Mouse (Mus musculus): ENCODE measurements around the gene 1500011B03Rik. TPM values are rescaled to one million over a fixed set of nuclear protein-coding genes. Genes with fewer than 3 reads are reported as not detected.
A peak's percentile ranks its signal among the peaks of the same experiment; 100 is the strongest.

1500011B03Rik gene
- polyA plus RNA-seq, 1 experiment from 2014 or later: 271 TPM

GRCm38 (mm10) chr5:114759536-114760090, 63.7 kb downstream of the 1500011B03Rik start:
- no peaks in the 10 kb centered on the region for H3K9me3 ChIP-seq
- peaks cover 47% of the 10 kb centered on the region for H3K36me3 ChIP-seq (replicated peaks)
- no peak overlapping the region for H3K4me2 ChIP-seq
- H3K27ac ChIP-seq: no peak overlapping the region
- WGBS: 94% methylated on average over 5 of the region's 5 CpGs
- no peaks in the 10 kb centered on the region for H3K4me1 ChIP-seq
- H3K4me3 ChIP-seq: no peak overlapping the region
- no peak overlapping the region for H3K9ac ChIP-seq
- no peak for ATAC-seq (replicated peaks)
- no peaks in the 10 kb centered on the region for H3K27me3 ChIP-seq (replicated peaks)

Small RNA genes within 50 kb of the gene (microRNA-seq; reads per million reads assigned to microRNA genes)
- 1.8 reads per million, percentile 2 among the genes with 10 or more reads in this experiment for gene Mir6240

Other genes starting within 250 kb of the 1500011B03Rik start
- gene Trpv4, start 165.0 kb downstream of the 1500011B03Rik start, polyA plus RNA-seq (2015; fragmentation: Nextera tagmentation; extraction: Ambion mirVana): 0.69 and 0.92 TPM in 2 replicates
- gene Gltp, start 132.5 kb downstream of the 1500011B03Rik start, polyA plus RNA-seq (2015; fragmentation: Nextera tagmentation; extraction: Ambion mirVana): 34.5 and 39.1 TPM in 2 replicates
- gene Tchp, start 115.7 kb downstream of the 1500011B03Rik start, polyA plus RNA-seq (2015; fragmentation: Nextera tagmentation; extraction: Ambion mirVana): 15.6 and 15.9 TPM in 2 replicates
- 31.1 and 34.7 TPM in 2 replicates for gene Ankrd13a, start 48.8 kb downstream of the 1500011B03Rik start, polyA plus RNA-seq (2015; fragmentation: Nextera tagmentation; extraction: Ambion mirVana)
- gene Git2, start 48.0 kb downstream of the 1500011B03Rik start, polyA plus RNA-seq (2015; fragmentation: Nextera tagmentation; extraction: Ambion mirVana): 51.6 and 52.9 TPM in 2 replicates
- not detected in 2 replicates for gene 4930519G04Rik, start 30.2 kb upstream of the 1500011B03Rik start, polyA plus RNA-seq (2015; fragmentation: Nextera tagmentation; extraction: Ambion mirVana)
- gene Gm9936, start 35.2 kb upstream of the 1500011B03Rik start, polyA plus RNA-seq (2015; fragmentation: Nextera tagmentation; extraction: Ambion mirVana): 3.0 and 3.6 TPM in 2 replicates
- 4.8 and 6.8 TPM in 2 replicates for gene Oasl2, start 73.5 kb upstream of the 1500011B03Rik start, polyA plus RNA-seq (2015; fragmentation: Nextera tagmentation; extraction: Ambion mirVana)
- gene Oasl1, start 99.8 kb upstream of the 1500011B03Rik start, polyA plus RNA-seq (2015; fragmentation: Nextera tagmentation; extraction: Ambion mirVana): 0.40 and 0.68 TPM in 2 replicates
- 116 and 122 TPM in 2 replicates for gene 2210016L21Rik, start 118.7 kb upstream of the 1500011B03Rik start, polyA plus RNA-seq (2015; fragmentation: Nextera tagmentation; extraction: Ambion mirVana)
- gene Hnf1a, start 147.6 kb upstream of the 1500011B03Rik start, polyA plus RNA-seq (2015; fragmentation: Nextera tagmentation; extraction: Ambion mirVana): 0.05 and 0.10 TPM in 2 replicates
- gene Sppl3, start 187.7 kb upstream of the 1500011B03Rik start, polyA plus RNA-seq (2015; fragmentation: Nextera tagmentation; extraction: Ambion mirVana): 35.1 and 47.1 TPM in 2 replicates

All from midbrain, embryonic 15.5 days (tissue).